Mouse (Mus musculus) G1E-ER4 (cell line): ENCODE data around the gene Hpse. TPM values are rescaled to one million over a fixed set of nuclear protein-coding genes. Genes with fewer than 3 reads are reported as not detected.

Source experiments
- GATA1 ChIP-seq: IDR thresholded peaks from one replicate; pipeline ENCODE4 v1.8.0; 2012; ENCODE audit warnings: low read length, inconsistent platforms
- polyA plus RNA-seq: library from polyadenylated mRNA; stranded (reverse); fragments of >175 nt; gene quantifications from 2 replicates; pipeline ENCODE4 v1.2.3, GENCODE M21; 2012

Hpse gene
- polyA plus RNA-seq, 1 experiment = not detected

DNA sequence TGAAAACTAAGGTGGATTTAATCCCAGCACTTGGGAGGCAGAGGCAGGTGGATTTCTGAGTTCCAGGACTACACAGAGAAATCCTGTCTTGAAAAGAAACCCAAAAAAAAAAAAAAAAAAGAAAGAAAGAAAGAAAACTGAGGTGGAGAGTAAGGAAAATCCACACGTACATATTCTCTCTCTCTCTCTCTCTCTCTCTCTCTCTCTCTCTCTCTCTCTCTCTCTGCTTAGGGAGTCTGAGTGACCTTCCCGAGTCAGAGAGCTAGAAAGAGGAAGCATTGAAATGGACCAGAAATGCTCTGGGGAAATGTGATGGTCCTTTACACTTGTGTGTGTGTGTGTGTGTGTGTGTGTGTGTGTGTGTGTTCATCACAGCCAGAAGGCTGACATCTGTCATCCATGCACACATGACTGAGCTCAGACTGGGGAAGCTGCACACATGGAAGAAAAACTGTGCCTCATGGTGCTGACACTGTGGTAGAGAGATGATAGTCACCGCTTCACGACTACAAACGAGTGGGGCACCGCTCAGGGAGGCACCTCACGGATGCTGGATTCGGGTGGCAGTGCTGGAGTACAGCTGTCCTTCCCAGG is 84.5 kb downstream of the Hpse start:
- TF ChIP-seq GATA1 = no peak

DNA sequence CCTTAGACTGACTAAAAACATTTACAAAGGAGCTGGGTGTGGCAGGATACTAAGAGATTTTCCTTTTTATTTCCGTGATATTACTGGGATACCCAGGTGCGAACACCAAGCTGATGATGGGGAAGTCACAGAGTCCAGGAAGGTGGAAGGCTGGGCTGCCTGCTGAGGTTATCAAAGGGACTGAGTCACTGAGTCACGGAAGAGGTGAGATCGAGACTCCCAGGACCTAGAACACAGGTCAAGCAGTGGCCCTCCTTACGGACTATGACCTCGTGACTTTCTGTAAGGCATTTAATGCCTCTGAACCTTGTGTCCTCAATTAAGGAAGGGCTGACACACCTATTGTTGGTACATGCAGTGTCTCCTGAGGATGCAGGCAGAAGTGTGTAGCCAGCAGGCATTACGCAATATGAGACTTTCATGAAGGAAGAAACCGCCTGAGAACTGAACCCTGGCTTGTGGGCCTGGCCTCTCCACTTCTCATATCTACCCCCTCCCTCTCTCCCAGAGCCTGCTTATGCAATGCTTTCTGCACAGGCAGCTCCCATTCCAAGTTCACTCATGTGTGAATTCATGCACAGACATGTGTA is 86.9 kb downstream of the Hpse start:
- TF ChIP-seq GATA1 = no peak

Other genes starting within 250 kb of the Hpse start
- gene Lin54, start 219.1 kb downstream of the Hpse start, polyA plus RNA-seq = 1.9 and 2.1 TPM in 2 replicates
- 4.7 and 21.6 TPM in 2 replicates for gene Cops4, start 201.4 kb downstream of the Hpse start, polyA plus RNA-seq
- not detected in 2 replicates for gene Plac8, start 147.5 kb downstream of the Hpse start, polyA plus RNA-seq
- gene Coq2, start 44.6 kb downstream of the Hpse start, polyA plus RNA-seq = 52.6 and 69.9 TPM in 2 replicates
- gene Helq, start 78.9 kb upstream of the Hpse start, polyA plus RNA-seq = 14.8 and 16.5 TPM in 2 replicates
- gene Mrps18c, start 78.9 kb upstream of the Hpse start, polyA plus RNA-seq = 3.1 and 4.3 TPM in 2 replicates
- gene Abraxas1, start 101.2 kb upstream of the Hpse start, polyA plus RNA-seq = 13.9 and 22.3 TPM in 2 replicates
- gene Gpat3, start 126.0 kb upstream of the Hpse start, polyA plus RNA-seq = not detected in 2 replicates